Mouse (Mus musculus) embryonic facial prominence, embryonic 15.5 days (tissue): ENCODE measurements at regions not wholly inside any gene's neighbourhood (a gene's known extent, or its start where the extent isn't known, plus 50 kb on each side); places are given as distances from the start of the nearest gene placed in this dataset.

Experiments used
- ATAC-seq: fragments of 200-750 bp; cut with Nextera tagmentation; 2 replicates; pipeline ENCODE4 v1.8.0; 2017; ENCODE audit warnings: low read depth, moderate TSS enrichment; ENCODE audit not compliant: insufficient number of reproducible peaks, low FRiP score, low TSS enrichment
- H3K27ac ChIP-seq: fragments of 300-500 bp; sonication (generic); replicated peaks from 2 replicates; pipeline ENCODE4 v1.5.1; 2015; ENCODE audit warnings: mild to moderate bottlenecking, inconsistent platforms
- H3K27me3 ChIP-seq: fragments of 300-500 bp; sonication (generic); 2 replicates; pipeline ENCODE4 v1.6.1; 2015; ENCODE audit warnings: inconsistent platforms
- H3K36me3 ChIP-seq: fragments of 300-500 bp; sonication (generic); 2 replicates; pipeline ENCODE4 v1.6.1; 2015; ENCODE audit warnings: mild to moderate bottlenecking, inconsistent platforms
- H3K4me1 ChIP-seq: fragments of 300-500 bp; sonication (generic); 2 replicates; pipeline ENCODE4 v1.6.1; 2015; ENCODE audit warnings: inconsistent platforms
- H3K4me2 ChIP-seq: fragments of 300-500 bp; sonication (generic); replicated peaks from 2 replicates; pipeline ENCODE4 v1.6.1; 2015; ENCODE audit warnings: mild to moderate bottlenecking, inconsistent platforms
- H3K4me3 ChIP-seq: fragments of 300-500 bp; sonication (generic); replicated peaks from 2 replicates; pipeline ENCODE4 v1.5.1; 2015; ENCODE audit warnings: mild to moderate bottlenecking, inconsistent platforms
- H3K9ac ChIP-seq: fragments of 300-500 bp; sonication (generic); 2 replicates; pipeline ENCODE4 v1.6.1; 2015; ENCODE audit warnings: inconsistent platforms
- H3K9me3 ChIP-seq: fragments of 300-500 bp; sonication (generic); replicated peaks from 2 replicates; pipeline ENCODE4 v1.6.1; 2016; ENCODE audit warnings: inconsistent platforms
- WGBS: fragments of 180-500 bp; shearing (Covaris S2); methylation state at CpG from one replicate; pipeline ENCODE4 v1.1.7; 2015; 5-methylcytosine and 5-hydroxymethylcytosine counted together

DNA sequence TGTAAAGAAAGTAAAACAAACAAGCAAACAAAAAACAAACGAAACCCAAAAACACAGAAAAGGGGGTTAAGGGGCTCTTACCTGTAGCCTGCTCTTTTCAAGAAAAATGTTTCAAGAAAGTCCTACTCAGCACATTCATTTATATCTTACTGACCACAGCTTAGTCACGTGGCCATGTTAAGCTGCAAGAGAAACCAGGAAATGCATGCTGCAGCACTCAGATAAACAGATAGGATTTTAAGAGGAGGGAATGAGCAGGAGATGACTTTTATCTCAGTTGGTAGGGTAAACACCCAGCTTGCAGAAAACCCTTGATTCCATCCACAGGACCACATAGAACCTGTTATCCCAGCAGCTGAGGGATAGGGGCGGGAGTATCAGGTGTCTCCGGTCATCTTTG lies 62.9 kb upstream of the Sfmbt2 start:
- ATAC-seq, result no peak
- Histone ChIP-seq H3K4me1 (no peaks in the 10 kb centered on the region), H3K9me3 (no peaks in the 10 kb centered on the region), H3K27ac (no peak overlapping the region), H3K36me3 (no peaks in the 10 kb centered on the region), H3K9ac (no peak overlapping the region), H3K4me2 (no peak overlapping the region), H3K4me3 (no peak overlapping the region), H3K27me3 (no peaks in the 10 kb centered on the region)
- 72% methylated on average over 4 of the region's 4 CpGs for WGBS

DNA sequence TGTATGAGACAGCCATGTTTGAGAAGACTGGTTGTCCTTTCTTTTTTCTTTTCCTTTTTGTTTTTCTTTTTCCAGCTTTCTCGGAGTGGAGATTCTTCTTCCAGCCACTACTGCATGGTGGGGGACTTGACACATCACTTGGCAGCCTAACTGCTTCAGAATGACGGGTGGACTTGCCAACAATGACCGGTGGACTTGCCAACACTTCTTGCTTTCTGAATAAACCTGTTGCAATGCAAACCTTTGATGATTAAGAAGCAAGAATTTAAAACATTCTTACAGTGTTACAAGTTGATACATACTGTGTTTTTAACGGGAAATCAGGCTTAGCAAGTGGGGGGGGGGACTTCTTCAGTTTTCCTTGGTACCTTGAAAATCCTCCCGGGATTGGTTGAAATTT lies 60.7 kb upstream of the Sfmbt2 start:
- WGBS, result 75% methylated on average over 5 of the region's 5 CpGs
- Histone ChIP-seq H3K4me3 (no peak overlapping the region), H3K36me3 (no peaks in the 10 kb centered on the region), H3K9me3 (no peaks in the 10 kb centered on the region), H3K27ac (no peak overlapping the region), H3K27me3 (no peaks in the 10 kb centered on the region), H3K4me1 (0 out of 2 replicates have a peak, but pooled peaks cover under 1% of the 10 kb centered on the region), H3K4me2 (no peak overlapping the region), H3K9ac (no peak overlapping the region)
- no peak for ATAC-seq

DNA sequence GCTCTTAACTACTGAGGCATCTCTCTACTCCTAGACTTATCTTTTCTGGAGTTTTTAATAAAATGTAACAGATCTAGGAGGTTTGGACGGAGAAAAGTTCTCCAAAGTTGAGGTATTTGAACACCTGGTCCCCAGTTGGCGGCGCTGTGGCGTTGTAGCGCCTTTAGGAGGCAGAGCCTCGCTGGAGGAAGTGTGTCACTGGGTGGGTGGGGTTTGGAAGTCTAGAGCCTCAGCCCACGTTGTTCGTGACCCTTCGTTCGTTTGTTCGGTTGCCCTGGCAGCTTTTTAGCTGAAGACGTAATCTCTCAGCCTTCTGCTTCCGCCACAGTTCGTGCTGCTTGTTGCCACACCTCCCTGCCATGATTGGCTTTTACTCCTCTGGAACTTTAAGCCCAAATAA lies 58.6 kb upstream of the Sfmbt2 start:
- H3K4me3 ChIP-seq, result no peak overlapping the region
- H3K36me3 ChIP-seq, result no peaks in the 10 kb centered on the region
- H3K4me1 ChIP-seq, result 0 out of 2 replicates have a peak, but pooled peaks cover 3% of the 10 kb centered on the region
- no peak overlapping the region for H3K27ac ChIP-seq
- whole genome bisulfite sequencing, result 83% methylated on average over 14 of the region's 14 CpGs
- no peak overlapping the region for H3K4me2 ChIP-seq
- H3K9ac ChIP-seq, result no peak overlapping the region
- no peaks in the 10 kb centered on the region for H3K9me3 ChIP-seq
- H3K27me3 ChIP-seq, result no peaks in the 10 kb centered on the region
- ATAC-seq, result no peak

DNA sequence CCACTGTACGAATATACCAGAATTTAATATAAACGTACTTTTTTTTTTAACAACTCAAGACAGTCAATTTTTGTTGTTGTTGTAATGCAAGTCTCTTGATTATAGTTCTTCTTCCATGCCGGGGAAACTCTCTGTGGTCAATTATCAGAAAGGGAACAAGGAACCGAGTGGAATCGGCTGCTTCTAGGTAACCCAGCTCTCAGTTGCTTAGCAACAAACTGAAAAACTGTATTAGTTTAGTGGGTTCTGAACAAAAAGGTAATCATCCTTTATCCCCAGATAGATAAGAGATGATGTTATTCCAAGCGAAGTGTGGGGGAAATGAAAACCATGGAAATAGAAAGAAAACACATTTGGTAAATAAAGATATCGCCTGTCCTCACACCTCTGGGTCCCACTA lies 57.9 kb upstream of the Sfmbt2 start:
- Histone ChIP-seq H3K9ac (no peak overlapping the region), H3K9me3 (no peaks in the 10 kb centered on the region), H3K36me3 (no peaks in the 10 kb centered on the region), H3K4me3 (no peak overlapping the region), H3K27ac (no peak overlapping the region), H3K4me1 (0 out of 2 replicates have a peak, but pooled peaks cover 3% of the 10 kb centered on the region), H3K4me2 (no peak overlapping the region), H3K27me3 (no peaks in the 10 kb centered on the region)
- 84% methylated on average over 7 of the region's 7 CpGs for WGBS
- ATAC-seq, result no peak

DNA sequence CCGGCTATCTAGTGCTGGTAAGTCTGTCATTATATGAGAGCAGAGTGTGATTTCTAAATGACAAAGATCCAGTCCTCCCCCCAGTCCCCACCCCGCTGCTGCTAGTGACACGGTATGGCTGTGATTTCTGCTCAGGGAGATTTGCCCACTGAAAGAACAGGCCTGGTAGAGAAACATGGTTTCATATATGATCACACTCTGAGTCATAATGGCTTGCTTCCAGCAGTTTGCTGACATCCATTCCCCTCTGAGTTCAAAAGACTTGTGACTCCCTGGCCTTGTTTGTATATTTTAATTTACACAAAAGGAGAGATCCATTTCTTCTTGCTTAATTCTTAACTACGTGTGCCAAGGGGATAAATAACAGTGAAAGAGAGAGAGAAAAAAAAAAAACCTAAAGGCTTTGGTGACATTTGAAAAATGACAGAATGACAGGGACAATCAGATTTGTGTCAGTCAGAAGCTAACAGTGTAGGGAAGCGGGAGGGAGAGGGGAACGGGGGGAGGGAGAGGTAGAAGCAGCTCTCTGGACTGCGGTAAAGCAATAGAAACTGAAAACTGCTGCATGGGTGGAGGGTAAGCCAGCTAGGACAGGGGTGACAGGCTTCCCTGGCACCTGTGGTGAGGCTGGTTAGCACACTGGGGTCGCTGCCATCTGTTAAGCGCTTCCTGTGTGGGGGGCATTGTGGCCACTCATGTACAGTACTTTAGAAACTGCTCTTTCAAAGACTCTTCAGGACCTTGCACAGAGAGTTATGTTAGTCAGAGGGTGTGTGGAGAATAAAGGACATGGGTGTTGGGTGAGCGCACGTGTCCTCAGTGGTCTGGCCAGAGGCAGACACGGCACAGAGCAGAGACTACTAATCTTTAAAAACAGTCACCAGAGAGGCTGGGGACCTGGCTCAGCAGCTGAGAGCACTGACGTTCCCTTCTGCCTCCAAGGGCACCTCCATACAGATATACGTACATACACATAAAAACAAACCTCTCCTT lies 55.8 kb upstream of the Sfmbt2 start:
- Histone ChIP-seq H3K36me3 (no peaks in the 10 kb centered on the region), H3K9me3 (no peaks in the 10 kb centered on the region), H3K9ac (no peak overlapping the region), H3K4me3 (no peak overlapping the region), H3K27me3 (no peaks in the 10 kb centered on the region), H3K27ac (no peak overlapping the region), H3K4me1 (0 out of 2 replicates have a peak, but pooled peaks cover 3% of the 10 kb centered on the region), H3K4me2 (no peak overlapping the region)
- no peak for ATAC-seq
- 44% methylated on average over 14 of the region's 14 CpGs for WGBS

DNA sequence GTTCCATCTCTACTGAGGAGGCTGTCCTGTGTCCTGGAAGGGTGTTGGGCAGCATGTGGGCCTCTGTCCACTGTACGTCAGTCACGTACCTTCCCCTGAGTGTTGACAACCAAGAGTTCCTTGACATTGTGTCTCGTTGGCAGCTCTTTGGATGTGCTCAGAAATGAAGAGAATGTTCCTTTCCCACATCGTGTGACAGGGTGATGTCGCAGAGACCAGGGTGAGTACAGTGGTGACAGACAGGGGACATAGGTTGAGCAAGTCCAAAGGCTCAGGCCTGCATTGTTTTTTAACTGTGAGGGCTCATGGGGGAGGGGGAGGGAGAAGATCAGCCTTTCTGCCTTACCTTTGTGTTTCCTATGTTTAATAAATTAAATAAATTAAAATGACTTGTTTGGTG lies 54.0 kb upstream of the Sfmbt2 start:
- Histone ChIP-seq H3K4me2 (no peak overlapping the region), H3K9me3 (no peaks in the 10 kb centered on the region), H3K4me3 (no peak overlapping the region), H3K27me3 (no peaks in the 10 kb centered on the region), H3K4me1 (0 out of 2 replicates have a peak, but pooled peaks cover 3% of the 10 kb centered on the region), H3K9ac (no peak overlapping the region), H3K36me3 (no peaks in the 10 kb centered on the region), H3K27ac (no peak overlapping the region)
- 78% methylated on average over 5 of the region's 5 CpGs for WGBS
- 0 out of 2 replicates have a peak, but pooled peaks have one; percentile 29 for ATAC-seq

DNA sequence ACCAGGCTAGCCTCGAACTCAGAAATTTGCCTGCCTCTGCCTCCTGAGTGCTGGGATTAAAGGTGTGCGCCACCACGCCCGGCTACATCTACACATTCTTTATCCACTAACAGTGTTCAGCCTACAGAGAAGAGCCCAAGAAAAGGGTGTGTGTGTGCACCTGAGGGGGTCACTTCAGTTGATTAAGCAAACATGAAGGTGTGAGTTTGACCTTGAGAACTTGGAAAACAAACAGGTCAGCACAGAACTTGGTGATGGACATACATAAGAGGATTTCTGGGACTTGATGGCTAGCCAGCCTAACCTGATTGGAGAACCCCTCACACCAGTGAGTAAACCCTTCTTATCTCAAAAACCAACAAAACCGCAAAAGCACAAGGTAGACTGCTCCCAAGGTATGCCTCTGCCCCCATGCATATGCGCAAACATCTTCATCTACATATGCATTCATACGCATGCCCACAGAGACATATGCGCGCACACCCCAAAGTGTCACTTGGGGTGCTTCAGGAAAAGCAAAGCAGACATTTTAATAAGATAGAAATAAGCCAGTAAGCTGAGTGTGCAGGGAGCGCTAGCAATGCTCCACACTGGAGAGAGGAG lies 52.0 kb upstream of the Sfmbt2 start:
- WGBS, result 94% methylated on average over 10 of the region's 10 CpGs
- H3K27me3 ChIP-seq, result no peaks in the 10 kb centered on the region
- H3K9ac ChIP-seq, result no peak overlapping the region
- H3K4me1 ChIP-seq, result 0 out of 2 replicates have a peak, but pooled peaks cover 3% of the 10 kb centered on the region
- no peak overlapping the region for H3K4me2 ChIP-seq
- H3K27ac ChIP-seq, result no peak overlapping the region
- no peak overlapping the region for H3K4me3 ChIP-seq
- no peaks in the 10 kb centered on the region for H3K36me3 ChIP-seq
- ATAC-seq, result no peak
- H3K9me3 ChIP-seq, result no peaks in the 10 kb centered on the region
